Mouse (Mus musculus): ENCODE results near the gene Plekhg3.

DNA sequence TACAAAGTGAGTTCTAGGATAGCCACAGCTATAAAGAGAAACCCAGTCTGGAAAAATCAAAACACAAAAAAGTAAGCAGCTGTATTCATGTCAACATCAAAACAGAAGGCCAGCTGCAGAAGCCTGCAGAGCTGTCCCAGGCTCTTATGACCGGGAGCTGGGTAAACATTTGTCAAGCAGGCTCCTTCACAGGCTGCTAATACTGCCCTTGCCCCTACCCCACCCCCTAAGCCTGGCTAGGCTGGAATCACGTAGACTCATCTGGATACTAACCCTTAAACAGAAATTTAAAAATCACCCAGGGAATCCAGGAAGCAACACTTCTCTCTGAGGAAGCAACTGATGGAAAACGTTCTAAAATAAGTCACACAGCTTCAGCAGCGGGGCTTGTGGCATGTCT, 45.8 kb upstream of the Plekhg3 start:
- TF ChIP-seq POLR2A (IDR thresholded peaks at IDR 0.05; ENCODE audit: insufficient read length, low read depth) (no peak), MAX (IDR thresholded peaks at IDR 0.05; ENCODE audit: low read depth) (no peak), POLR2AphosphoS2 (IDR thresholded peaks at IDR 0.05; ENCODE audit: insufficient read length, low read depth) (no peak), TCF3 (IDR thresholded peaks at IDR 0.05; ENCODE audit: insufficient read length, low read depth) (no peak), MYOG (IDR thresholded peaks at IDR 0.05; ENCODE audit: control insufficient read depth in 1 of 3, insufficient read depth in 1 of 3, insufficient read length in 2 of 3, low read depth in 2 of 3) (no peak), USF1 (IDR thresholded peaks at IDR 0.05; ENCODE audit: low read depth) (no peak), SRF (IDR thresholded peaks at IDR 0.05; ENCODE audit: control insufficient read depth, insufficient read length, low read depth) (no peak), E2F4 (IDR thresholded peaks at IDR 0.05; ENCODE audit: insufficient read depth) (no peak)
